Mouse (Mus musculus) mouse embryonic stem cell (cell line): ENCODE data around the gene Atp10b.

Source experiments
- in situ Hi-C, 2 experiments: fragments of 300-500 bp; cut with MboI; formaldehyde crosslinking; loops; 1 replicate in 1 of 2; 3 replicates in 1 of 2; pipeline ENCODE4 v1.14.3; 2019 to 2020; ENCODE audit warnings: low sequenced_read_pairs in 2 of 2, low pct_unique_long_range_greater_than_20kb in 1 of 2, mixed read lengths in 1 of 2; ENCODE audit not compliant: unreplicated experiment in 1 of 2

Gene Atp10b

DNA sequence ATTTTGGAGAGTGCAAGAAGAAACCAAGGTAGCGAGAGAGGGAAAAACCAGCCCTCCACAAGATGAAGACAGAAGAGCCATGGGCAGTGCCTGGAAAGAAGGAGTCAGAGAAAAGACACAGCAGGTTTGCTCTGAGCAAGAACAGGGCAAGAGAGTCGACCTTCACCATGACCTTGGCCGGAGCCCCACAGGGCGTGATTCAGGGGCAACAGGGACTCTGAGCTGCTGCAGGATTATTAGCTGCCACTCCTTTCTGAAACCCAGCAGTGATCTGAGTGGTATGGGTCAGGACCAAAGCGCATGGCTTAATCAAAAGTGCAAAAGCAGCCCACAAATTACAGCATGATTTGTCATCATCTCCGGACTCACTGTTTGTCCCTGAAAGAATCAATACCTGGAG, 36.6 kb downstream of the Atp10b start:
- in situ Hi-C loops = no loop called here

GRCm38 (mm10) chr11:43189817-43190593, 40.3 kb downstream of the Atp10b start:
- in situ Hi-C loops = no loop called here

DNA sequence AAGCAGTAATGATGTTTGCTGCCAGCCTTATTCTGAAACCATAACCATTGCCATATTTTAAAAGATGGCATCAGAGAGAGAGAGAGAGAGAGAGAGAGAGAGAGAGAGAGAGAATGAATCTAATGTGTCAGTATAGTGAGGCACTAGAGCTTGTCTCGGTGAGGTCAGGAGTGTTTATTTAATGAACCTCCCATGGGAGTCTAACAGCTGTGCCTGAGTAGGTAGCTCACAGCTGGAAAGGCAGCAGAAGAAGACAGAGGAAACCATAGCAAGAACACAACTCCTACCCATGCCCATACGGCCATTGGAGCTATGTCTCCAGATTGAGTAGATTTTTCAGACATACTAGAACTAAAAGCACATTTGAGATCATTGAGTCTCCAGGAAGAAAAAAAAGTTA, 49.1 kb downstream of the Atp10b start:
- in situ Hi-C loops = no loop called here

DNA sequence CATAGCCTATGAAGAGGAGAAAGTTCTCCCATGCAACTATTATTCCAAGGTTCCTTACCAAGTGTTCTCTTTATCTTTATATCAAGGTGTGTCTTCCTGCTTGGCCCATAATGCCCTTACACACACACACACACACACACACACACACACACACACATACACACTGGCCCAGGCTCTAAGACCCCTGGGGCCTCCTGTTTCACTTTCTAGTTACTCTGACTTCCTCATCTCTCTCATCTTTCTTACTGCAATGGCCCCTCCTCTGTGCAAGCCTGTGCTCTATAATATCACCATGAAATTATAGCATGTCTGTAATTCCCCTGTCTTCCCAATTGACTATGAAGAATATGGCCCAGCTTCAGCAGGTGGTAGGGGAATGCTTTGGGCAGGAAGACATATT, 49.7 kb downstream of the Atp10b start:
- in situ Hi-C loops = no loop called here

- in situ Hi-C loops = no loop called here
These were observed 50.4 kb downstream of the Atp10b start for GRCm38 (mm10) chr11:43200089-43200488.

- in situ Hi-C loops = no loop called here
These were observed 53.9 kb downstream of the Atp10b start for GRCm38 (mm10) chr11:43203580-43203979.

- in situ Hi-C loops = no loop called here
These were observed 63.5 kb downstream of the Atp10b start for GRCm38 (mm10) chr11:43213134-43213533.

- in situ Hi-C loops = no loop called here
These were observed 64.1 kb downstream of the Atp10b start for GRCm38 (mm10) chr11:43213740-43214139.

- in situ Hi-C loops = no loop called here
These were observed 67.3 kb downstream of the Atp10b start for GRCm38 (mm10) chr11:43217021-43217420.

DNA sequence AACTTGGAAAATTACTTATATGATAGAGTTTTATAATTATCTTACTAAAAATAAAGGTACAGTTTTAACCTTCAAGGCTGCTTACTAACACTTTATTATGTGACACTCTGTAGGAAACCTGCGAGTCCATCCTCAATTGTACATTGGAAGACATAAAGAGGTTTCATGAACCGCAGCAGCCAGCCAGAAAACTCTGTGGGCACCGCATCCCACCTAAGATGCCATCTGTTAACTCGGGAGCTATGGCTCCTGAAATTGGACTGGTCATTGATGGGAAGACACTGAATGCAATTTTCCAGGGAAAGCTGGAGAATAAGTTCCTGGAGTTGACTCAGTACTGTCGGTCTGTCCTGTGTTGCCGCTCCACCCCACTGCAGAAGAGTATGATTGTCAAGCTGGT, 80.6 kb downstream of the Atp10b start:
- in situ Hi-C loops = no loop called here

DNA sequence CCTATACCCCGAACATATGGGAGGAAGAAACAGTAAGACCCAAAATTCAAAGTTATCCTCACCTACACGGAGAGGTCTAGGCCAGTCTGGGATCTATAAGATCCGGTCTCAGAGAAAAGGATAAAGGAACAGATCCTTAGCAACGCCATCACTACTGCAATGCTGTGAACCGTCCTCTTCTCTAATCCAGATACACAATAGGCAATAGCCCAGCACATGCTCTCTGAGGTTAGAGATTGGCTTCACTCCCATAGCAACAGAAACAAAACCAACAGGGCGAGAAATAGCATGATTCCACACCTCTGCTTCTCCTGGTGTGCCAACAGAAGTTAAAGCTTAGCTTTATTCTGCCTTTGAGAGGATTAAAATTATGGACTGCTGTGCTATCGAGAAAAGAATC, 82.4 kb downstream of the Atp10b start:
- in situ Hi-C loops = no loop called here

GRCm38 (mm10) chr11:43236360-43237039, 86.8 kb downstream of the Atp10b start:
- in situ Hi-C loops = no loop called here

DNA sequence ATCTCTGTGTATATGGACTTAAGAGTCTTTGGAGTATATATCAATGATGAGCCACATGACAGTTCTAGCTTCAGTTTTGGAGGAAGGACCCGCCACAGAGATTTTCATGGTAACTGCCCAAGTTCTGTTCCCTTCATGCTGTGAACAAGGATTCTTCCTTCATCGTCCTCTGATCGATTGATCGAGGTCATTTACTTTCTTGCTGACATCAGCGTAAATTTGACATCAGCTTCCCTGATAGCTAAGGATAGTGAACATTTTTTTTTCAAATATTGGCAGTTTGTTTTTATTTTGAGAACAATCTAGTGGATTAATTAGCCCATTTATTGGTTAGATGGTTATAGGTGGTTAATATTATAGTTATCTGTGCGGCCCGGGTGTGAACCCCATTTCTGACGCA, 90.1 kb downstream of the Atp10b start:
- in situ Hi-C loops = no loop called here

- in situ Hi-C loops = no loop called here
These were observed 103.4 kb downstream of the Atp10b start for GRCm38 (mm10) chr11:43253034-43253433.

- in situ Hi-C loops = no loop called here
These were observed 105.6 kb downstream of the Atp10b start for GRCm38 (mm10) chr11:43255262-43255661.

DNA sequence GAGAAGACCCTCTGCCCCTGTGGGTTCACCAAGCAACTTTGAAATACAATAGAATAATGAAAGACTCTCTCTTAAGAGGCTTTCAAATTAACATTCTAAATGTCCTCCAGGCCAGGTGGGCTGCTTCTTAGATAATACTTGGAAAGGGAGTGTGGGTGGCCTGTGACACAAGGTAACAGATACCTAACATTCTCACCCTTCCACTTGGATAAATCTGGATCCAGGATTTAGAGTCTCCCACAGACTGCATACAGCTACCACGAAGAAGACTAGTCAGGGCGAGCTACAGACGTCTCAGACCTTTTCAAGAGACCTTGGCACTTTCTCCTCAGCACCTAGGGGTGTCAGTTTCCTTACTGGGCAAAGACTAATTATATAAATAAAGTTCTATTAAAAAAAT, 107.6 kb downstream of the Atp10b start:
- in situ Hi-C loops = no loop called here

GRCm38 (mm10) chr11:43257781-43258180, 108.1 kb downstream of the Atp10b start:
- in situ Hi-C loops = no loop called here

DNA sequence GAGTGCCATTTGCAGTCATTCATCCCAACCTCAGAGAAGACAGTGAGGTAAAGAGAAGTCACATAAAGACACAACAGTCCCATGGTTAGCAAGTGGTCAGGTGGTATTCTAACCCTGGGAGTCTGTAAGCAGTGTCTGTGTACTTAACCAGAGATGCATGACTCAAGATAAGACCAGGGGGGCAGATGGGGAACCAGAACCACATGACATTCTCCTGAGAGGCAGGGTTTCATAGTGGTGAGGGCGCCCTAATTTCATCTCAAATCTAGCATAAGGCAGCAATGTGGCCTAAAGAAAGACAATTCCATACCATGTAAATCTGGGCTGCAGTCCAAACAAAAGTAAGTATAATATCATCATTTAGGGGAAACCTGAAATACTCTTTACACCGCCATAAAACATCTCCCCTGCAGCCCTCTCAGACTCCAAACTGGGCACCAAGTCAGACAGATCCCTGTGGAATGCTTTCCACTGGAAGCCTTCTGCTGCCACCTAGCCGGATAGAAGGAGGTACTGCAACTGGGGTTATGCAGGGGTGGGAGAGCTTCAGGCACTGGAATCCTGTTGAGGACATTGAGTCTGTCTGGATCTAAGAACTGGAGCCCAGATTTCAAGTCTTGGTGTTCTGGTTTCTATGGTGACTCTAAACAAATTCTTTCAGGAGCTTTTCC, 114.0 kb downstream of the Atp10b start:
- in situ Hi-C loops = no loop called here

DNA sequence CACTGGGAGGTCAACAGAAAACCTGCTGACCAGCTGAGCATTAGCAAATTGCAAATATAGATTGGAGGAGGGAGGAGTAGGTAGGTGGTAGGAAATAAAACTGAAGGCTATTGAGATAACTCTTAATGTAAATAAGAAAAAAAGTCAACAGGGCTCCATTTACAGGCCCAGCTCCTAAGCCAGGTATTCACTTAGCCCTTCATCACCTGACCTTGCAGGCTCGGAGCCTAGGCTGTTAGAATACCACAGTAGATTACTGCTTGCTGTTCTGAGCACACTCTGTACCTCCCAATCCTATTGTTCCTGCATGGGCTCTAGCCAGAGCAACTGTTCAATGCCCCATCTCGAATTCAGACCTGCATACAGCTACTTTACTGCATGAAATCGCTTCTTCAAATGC, 117.8 kb downstream of the Atp10b start:
- in situ Hi-C loops = no loop called here
